Mouse (Mus musculus): ENCODE results near the gene Gemin5. TPM values are rescaled to one million over a fixed set of nuclear protein-coding genes. Genes with fewer than 3 reads are reported as not detected.

Gene Gemin5
- polyA plus RNA-seq, 2 experiments from 2014 or later, result 4.9 to 6.3 TPM

GRCm38 (mm10) chr11:58169666-58170065 is 1.3 kb upstream of the Gemin5 start:
- ATAC-seq, result no peak

GRCm38 (mm10) chr11:58167822-58168166 is 545 bp downstream of the Gemin5 start:
- no peak for ATAC-seq

DNA sequence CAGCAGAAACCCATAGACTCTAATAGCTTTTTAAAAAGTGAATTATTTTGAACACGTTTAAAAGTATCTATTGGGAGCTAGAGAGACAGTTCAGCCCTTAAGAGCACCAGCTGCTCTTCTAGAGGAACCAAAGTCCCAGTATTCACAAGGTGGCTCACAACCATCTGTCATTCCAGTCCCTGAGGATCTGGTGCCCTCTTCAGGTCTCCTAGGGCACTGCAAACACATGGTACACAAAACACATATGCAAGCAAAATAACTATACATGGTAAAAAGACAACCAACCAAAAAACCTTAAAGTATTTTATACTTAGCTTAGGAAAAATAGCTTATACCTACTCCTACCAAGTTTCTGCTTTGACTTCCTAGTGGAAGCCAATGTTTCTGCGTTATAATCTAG is 3.3 kb downstream of the Gemin5 start:
- ATAC-seq, result no peak

DNA sequence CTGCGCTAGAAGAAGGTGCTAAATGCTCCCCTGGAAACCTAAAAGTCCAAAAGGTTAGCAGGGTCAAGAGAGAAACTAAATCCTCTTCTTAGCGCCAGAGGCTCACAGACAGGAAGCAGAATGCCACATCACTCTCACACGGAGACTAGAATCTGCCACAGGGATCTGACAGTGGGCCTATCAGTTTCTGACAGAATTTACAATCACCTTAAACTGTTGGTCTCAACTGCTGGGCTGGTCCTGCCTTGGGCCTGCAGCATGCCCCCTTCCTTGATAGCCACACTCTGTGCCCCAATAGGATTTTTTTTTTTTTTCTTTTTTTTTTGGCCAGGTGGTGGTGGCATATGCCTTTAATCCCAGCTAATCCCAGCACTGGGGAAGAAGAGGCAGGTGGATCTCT is 11.5 kb downstream of the Gemin5 start:
- no peak for ATAC-seq

DNA sequence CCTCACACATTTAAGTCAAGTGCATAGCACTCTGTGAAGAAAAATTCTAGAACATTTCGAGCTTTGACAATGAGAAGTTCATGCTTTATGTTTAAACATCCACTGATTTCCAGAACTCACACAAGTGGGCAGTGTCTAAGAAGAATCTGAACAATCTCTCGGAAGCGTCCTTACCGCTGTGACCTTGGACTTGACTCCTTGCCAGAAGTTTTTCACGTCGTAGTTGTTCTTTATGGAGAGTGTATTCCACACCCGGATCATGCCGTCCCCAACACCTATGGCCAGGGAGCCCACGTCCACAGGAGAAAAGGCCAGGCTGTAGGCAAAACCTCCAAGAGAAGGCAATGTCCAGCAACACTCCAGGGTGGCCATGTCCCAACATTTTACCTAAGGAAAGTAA is 12.9 kb downstream of the Gemin5 start:
- no peak for ATAC-seq

GRCm38 (mm10) chr11:58146241-58146640 is 22.1 kb downstream of the Gemin5 start:
- ATAC-seq, result no peak

GRCm38 (mm10) chr11:58143704-58144426 is 24.5 kb downstream of the Gemin5 start:
- ATAC-seq, result no peak

DNA sequence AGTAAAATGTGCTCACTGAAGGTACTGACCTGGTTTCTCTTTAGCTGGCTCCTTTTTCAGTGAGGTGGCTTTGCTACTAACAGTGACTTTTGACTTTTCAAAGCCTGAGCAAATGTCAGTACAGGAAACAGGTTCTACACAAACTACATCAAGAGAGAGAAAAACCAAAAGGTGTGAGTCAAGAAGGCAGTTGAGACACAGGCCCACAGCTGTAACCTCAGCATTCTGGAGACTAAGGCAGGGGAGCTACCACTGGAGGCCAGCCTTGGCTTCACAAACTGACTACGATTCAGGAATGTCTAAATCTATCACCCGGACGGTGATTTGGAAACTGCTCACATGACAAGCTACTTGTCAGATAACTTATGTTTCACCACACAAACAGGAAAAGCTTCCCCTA is 28.9 kb downstream of the Gemin5 start:
- no peak for ATAC-seq

DNA sequence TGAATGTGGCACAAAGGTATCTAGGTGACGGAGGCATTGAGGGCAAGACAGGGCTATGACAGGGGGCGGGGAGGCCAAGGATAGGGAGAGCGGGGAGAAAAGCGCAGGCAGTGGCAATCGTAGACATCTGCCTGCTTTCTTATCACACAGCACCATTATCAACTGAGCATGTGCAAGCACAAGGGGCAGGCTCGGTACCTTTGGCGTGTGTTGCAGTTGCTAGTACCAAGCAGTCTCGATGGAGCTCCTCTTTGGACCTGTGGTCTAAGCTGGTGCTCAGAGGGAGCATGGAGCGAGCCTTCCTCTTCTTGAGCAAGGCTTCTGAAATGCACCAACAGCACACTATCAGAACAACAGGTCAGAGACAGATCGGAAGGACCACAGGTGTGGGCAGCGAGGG is 29.5 kb downstream of the Gemin5 start:
- no peak for ATAC-seq

GRCm38 (mm10) chr11:58136677-58137076 is 31.7 kb downstream of the Gemin5 start:
- no peak for ATAC-seq

DNA sequence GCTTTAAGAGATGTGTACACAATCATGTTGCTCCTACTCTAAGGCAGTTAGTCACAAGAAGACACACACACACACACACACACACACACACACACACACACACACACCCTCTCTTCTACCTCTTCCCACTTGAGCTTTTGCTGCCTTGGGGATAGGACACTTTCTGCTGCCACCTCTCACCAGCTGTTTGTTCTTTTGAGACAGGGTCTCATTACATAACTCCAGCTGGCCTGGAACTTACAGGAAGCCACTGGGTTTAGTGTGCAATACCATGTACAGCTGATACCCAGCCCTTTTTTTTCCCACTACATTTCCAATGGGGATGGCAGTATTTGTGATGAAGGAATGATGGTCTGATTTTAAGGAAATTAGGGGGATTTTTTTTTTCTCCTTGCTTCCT is 33.0 kb downstream of the Gemin5 start:
- ATAC-seq, result no peak

GRCm38 (mm10) chr11:58134869-58135268 is 33.5 kb downstream of the Gemin5 start:
- ATAC-seq, result no peak

DNA sequence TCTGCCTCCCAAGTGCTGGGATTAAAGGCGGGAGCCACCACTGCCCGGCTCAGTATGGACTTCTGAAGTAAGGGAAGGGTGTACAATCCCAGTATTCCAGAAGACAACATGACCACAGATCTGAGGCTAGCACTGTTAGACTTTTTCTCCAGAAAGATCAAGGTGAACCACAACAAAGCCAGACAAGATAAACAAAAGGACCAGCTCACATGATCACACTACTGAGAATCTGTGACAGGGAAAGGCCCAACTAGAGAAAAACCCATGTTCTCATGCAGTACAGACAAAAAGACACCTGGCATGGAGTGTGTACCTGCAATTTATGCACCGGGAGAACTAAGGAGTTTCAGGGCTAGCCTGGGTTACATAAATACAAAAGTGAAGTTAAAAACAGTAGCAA is 36.3 kb downstream of the Gemin5 start:
- peak; percentile 49 for ATAC-seq

DNA sequence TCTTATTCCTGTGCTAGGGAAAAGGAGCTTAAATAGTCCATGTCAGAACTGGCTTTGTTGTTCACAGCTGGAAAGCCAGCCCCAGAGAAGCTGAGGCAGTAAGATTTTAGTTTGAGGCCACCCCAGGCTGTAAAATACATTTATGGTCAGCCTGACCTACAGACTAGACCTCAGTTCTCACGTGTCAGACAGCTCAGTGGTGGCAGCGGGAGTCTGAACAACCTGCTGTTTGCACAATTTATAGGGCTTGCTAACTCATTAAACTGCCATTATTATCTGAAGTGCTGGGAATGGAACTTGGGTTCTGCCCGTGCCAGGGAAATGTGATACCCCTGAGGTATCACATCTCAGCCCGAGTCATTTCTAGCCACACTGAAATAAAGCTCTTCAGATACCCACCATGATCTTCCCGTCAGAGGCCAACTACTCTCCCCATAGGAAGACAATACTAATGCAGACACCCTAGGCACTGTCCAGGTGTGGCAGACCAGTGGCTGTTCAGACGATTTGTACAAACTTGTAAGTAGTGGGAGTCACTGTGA is 39.0 kb downstream of the Gemin5 start:
- no peak for ATAC-seq

GRCm38 (mm10) chr11:58127544-58127943 is 40.8 kb downstream of the Gemin5 start:
- no peak for ATAC-seq

DNA sequence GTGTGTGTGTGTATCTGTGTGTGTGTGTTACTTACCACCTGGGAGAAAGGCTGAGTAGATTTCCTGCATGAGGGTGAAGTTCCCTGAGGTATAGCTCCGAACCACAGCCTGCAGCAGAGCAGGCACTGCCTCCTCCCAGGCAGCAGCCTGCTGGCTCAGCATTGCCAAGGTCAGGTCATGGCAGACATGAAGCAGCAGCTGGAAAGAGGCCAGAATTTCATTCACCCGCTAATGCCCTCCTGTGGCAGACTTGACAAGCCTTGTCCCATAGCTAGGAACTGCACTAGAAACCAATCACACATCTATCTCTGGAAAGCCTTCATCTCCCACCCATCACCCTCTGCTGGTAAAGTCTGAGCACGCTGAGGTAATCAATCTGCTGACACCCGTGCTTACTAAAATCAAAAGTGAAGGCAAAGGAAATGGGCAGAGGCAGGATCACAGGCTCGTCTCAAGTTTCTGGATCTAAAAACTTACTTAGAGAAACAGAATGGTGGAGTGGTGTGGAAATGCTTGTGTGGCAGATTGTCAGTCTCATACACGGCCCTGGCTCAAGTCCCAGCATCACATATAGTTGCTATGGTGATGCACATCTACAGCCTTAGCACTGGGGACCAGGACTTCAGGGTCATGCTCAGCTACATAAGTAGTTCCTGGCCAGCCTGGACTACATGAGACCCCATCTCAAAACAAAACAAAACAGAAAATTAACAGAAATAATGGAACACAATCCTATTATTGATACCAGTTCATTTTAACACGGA is 41.8 kb downstream of the Gemin5 start:
- peak; percentile 92 for ATAC-seq

DNA sequence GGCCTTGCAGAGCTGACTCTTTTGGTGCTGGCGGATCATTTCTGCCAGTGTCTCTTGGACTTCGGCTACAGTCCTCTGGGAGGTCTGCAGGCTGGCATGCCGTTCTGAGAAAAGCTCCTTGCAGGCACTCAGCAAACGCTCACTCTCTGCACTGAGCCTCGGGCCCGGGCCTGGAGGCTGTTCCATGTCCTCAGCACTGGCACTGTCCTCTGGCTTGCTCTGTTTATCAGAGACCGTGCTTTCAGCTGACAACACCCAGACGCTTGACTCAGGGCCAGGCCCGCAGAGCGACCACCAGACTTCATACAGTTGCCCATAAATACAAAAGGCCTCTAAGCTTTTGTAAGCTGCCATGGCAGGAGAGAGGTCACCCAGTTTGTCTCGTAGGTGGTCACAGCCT is 43.3 kb downstream of the Gemin5 start:
- ATAC-seq, result no peak

- no peak for ATAC-seq
Measured at GRCm38 (mm10) chr11:58123711-58124110, 44.6 kb downstream of the Gemin5 start.

DNA sequence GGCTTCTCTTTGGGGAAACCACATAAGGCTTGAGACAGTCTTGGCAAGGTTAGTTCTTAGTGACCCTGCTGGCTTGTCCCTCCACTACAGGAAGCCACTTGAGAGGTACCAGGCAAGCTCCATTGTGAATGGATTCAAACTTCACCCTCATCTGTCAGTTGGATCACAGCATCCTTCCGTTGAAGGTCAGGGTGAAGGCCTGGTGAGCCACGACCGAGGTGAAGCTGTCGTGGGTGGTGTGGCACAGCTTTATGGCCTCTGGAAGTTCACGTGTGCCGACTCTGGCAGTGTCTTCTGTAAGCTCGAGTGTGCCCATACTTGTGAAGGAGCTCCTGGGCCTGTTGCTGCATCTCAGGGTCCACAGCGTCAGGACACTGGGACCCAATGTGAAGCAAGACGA is 47.0 kb downstream of the Gemin5 start:
- ATAC-seq, result no peak

DNA sequence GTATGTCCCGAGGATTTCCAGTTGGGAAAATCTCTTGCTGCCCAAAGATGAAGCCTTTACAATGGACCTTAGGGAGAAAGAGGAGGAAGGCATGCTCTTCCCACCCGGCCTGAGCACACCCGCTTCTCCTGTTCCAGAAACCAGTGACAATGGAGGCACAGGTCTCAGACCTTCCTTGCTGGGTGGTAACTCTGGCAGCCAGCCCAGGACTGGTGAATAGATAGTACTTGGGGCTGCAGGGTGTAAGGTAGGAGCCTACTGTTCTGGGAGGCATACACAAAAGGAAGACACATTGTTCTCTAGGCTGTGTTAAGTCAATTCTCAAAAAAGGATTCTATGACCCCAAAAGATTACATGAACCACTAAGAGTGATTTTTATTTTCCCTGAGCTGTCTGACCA is 47.7 kb downstream of the Gemin5 start:
- ATAC-seq, result no peak

DNA sequence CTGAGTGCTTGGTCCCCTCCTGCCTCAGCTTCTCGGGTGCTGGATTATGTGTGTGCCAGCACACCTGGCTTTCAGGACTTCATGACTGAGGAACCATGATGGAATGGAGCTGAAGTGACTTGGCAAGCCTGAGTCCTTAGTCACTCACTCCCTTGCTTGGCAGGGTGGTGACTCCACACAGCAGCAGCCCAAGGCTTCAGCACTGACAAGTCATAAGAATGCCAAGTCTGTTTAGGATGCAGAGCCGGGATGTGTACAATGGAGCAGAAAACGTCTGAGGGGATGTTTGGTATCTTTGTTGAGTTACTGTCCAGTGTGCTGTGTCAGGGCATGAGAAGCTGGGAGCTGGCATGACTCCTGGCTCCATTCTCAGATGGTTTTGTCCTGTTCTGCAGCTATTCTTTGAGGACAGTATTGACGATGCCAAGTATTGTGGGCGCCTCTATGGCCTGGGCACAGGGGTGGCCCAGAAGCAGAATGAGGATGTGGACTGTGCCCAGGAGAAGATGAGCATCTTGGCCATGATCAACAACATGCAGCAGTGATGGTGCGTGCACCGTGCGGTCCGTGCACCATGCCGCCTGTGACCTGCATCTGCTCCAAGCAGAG is 51.2 kb downstream of the Gemin5 start:
- no peak for ATAC-seq

DNA sequence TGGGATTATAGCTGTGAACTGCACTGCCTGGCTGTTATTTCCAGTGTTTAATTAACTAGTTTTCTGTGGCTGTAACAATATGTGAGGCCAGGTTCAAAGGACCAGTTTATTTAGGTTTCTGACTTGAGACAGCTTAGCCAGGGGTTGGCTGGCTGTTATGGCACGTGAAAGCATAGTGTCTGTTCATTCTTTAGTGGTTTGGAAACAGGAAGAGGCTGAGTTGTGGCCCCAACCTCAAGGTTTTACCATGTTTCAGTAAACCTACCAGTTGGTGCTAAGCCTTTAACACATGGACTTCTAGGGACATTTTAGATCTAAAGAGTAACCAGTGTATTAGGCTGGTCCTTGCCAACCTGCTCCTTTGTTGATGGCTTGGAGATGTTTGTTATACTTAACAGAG is 51.8 kb downstream of the Gemin5 start:
- ATAC-seq, result no peak

DNA sequence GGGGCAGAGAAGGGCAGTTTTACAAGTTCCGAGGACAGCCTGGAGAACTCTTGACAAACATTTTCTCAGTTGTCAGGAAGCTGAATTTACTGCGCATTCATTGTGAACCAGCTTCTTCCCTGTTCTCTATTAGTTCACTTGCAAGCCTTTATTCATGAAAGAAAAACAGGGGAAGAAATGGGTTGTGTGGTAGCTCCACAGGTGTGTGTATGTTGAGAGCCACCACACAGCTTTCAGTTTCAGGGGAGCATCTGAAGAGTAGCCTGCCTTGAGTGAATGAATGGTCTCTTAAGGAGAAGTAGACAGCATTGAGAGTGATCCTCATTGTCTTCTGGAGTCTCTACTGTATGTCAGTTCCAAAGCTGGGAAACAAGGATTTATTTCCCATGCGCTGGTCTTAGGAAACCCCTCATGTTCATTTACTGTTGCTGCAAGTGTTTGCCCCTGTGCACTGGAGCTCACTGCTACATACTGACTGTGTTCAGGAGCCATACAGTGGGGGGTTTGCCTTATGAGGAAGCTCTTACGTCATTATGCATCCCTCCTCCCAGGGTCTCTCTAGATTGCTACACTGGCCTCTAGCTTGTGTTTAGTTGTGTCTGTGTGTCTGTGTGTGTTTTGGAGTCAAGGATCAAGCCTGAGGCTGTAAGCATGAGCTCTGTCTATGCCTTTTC is 60.5 kb downstream of the Gemin5 start:
- ATAC-seq, result no peak
